Mouse (Mus musculus): ENCODE data around the gene Ncapd2. TPM values are rescaled to one million over a fixed set of nuclear protein-coding genes. Genes with fewer than 3 reads are reported as not detected.

The Ncapd2 gene
- polyA plus RNA-seq, 1 experiment, result 51.7 TPM

DNA sequence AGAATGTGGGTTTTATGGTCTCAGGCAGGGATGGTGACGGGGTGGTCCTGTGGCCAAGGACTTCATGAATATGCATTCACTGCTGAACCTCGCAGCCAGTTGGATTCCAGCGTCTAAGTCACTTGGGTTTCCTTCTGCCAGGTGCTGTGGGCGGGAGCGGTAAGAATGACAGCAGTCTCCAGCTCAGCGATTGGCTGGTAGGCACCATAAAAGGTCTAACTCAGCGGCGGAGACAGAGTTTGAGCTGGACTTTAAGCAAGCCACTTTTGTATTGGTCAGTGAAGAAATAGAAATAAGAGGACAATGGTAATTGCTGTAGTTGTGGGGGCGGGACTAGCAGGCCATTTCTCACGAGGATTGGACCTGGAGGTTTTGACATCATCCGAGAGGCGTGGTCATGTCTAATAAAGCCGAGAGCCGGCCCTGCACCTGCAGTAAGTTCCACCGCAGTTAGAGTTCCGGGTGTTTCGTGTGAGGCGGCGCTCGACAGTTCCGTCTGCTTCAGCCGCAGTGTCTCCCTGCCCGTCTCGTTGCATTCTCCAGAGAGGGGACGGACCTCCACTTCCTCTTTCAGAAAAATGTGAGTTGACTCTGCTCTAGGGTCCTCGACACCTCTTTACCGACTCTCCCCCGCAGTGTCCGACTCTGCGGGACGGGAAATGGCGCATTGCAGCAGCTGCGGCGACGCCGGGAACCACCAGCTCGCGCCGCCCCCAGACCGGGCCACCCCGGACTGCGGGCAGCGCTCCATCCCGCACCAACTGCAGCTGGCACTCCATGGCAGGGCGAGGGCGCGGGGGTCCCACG lies 23.9 kb upstream of the Ncapd2 start, which contains the start of gene Vamp1:
Vamp1 (plus strand) TSS at position 404 of the 807 bp plus-strand sequence.
- DNase-seq (ENCODE audit: extremely low spot score in 1 of 2, low spot score in 1 of 2), result peak; percentile 97 to 98

- no peak for DNase-seq (ENCODE audit: extremely low spot score in 1 of 2, low spot score in 1 of 2)
Measured at GRCm38 (mm10) chr6:125213715-125214114, 22.2 kb upstream of the Ncapd2 start.

DNA sequence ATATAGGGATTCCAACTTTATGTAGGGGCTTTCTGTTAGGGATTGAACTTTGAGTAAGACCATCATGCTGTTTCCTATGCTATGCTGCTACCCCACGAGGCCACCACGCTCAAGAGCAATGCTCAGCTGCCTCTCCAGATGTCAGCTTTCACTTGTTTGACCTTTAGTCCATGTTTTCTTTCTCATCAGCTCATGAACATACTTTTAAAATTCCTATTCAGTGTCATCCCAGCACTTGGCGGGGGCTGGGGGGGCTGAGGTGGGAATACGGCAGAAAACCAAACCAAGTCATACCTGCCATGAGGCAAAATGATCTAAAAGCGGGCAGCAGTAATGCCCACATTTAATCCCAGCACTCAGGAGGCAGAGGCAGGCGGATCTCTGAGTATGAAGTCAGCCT lies 21.6 kb upstream of the Ncapd2 start:
- no peak for DNase-seq (ENCODE audit: extremely low spot score in 1 of 2, low spot score in 1 of 2)

DNA sequence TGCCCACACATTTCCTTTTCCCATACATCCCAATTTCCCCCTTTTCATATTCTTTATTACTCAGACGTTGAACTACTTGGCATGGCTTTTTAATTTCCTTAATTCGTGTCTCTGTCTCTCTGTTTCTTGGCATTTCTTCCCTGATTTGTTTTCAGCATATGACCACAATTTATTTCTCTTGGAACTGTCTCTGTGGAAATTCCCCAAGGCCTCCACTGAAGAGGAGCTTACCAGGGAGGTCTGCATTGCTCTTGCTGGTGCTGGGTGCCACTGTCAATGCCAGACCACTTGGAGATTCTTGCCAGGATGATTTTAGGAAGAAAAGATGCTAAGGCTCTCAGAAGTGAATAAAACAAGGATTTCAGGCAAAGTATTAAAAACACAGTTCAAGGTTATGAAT lies 21.1 kb upstream of the Ncapd2 start:
- DNase-seq (ENCODE audit: extremely low spot score in 1 of 2, low spot score in 1 of 2), result no peak

DNA sequence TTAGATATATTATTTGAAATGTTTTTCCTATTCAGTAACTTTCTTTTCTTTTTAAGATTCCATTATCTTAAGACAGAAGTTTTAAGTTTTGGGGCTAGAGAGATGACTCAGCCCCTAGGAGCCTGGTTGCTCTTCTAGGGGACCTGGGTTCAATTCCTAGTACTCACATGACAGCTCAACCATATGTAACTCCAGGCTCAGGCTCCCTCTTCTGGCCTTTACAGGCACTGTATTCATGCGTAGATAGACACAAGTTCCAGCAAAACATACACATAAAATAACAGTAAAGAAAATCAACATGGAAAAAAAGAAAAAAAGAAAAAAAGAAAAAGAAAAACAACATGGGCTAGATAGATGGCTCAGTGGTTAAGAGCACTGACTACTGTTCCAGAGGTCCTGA lies 18.9 kb upstream of the Ncapd2 start:
- DNase-seq (ENCODE audit: extremely low spot score in 1 of 2, low spot score in 1 of 2), result no peak

GRCm38 (mm10) chr6:125197166-125197565 lies 5.7 kb upstream of the Ncapd2 start:
- peak in 1 of 2 experiments; percentile 42 for DNase-seq (ENCODE audit: extremely low spot score in 1 of 2, low spot score in 1 of 2)

DNA sequence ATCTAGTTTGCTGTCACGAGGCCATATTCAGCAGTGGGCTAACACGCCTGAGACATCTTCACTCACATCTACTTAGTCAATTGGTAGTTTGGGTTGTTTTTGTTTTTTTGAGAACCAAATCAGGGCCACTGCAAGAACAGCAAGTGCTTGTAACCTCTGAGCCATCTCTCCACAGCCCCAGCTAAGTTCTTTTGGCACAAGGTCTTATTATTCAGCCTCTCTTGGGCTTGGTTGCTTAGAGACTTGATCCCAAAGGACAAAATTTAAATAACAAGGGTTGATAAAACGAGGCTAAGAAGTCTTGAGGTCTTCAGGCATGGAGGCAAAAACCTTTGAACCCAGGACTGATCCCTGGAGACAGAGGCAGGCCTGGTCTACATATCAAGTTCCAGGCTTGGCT lies 4.8 kb upstream of the Ncapd2 start:
- no peak for DNase-seq (ENCODE audit: extremely low spot score in 1 of 2, low spot score in 1 of 2)

DNA sequence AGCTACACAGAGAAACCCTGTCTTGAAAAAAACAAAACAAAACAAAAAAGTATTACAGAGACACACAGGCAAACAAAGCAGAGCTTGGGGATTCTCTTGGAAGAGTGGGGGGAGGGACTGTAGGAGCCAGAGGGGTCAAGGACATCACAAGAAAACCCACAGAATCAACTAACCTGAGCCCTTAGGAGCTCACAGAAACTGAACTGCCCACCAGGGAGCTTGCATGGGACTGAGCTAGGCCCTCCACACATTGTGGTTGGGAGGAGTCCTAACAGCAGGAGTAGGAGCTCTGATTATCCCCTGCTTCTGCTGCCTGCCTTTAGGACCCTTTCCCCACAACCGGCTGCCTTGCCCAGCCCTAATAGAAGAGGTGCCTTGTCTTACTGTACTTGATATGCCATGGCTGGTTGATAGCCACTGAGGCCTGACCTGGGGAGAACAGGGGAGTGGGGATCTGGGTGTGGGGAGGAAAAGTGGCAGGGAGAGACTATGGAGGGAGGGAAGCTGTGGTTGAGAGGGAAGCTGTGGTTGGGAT lies 4.1 kb upstream of the Ncapd2 start:
- DNase-seq (ENCODE audit: extremely low spot score in 1 of 2, low spot score in 1 of 2), result no peak

GRCm38 (mm10) chr6:125193390-125193789 lies 1.9 kb upstream of the Ncapd2 start:
- no peak for DNase-seq (ENCODE audit: extremely low spot score in 1 of 2, low spot score in 1 of 2)

- no peak for DNase-seq (ENCODE audit: extremely low spot score in 1 of 2, low spot score in 1 of 2)
Measured at GRCm38 (mm10) chr6:125192841-125193240, 1.3 kb upstream of the Ncapd2 start.

DNA sequence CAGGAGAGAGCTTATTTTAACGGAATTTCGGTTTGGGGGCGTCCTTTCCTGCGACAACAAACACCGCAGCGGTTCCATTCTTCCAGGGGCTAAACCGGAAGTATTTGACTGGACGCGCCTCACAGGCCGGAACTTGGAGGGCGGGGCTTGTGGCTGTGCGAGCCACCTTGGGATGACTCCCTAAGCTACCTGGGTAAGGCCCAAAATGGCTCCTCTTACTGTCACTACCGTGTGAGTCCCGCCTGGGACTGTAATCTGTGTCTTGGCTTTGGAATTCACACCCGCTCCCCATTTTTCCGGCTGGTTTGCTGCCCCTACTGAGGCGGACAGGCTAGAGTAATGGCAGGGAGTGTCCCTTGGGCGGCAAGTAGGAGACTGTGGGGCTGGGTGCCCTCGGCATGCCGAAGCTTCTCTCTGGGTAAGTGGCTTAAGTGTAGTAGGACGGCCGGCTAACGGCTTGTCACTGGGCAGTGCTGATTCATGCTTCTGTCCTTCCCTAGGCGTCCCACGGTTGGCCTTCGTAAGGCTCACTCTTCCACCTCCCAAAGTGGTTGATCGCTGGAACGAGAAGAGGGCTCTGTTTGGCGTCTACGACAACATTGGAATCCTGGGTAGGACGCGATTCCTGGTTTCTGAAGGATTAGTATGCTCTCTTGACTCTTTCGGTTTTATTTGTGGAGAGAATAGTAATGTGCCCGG lies 664 bp upstream of the Ncapd2 start:
- peak; percentile 83 to 92 for DNase-seq (ENCODE audit: extremely low spot score in 1 of 2, low spot score in 1 of 2)

DNA sequence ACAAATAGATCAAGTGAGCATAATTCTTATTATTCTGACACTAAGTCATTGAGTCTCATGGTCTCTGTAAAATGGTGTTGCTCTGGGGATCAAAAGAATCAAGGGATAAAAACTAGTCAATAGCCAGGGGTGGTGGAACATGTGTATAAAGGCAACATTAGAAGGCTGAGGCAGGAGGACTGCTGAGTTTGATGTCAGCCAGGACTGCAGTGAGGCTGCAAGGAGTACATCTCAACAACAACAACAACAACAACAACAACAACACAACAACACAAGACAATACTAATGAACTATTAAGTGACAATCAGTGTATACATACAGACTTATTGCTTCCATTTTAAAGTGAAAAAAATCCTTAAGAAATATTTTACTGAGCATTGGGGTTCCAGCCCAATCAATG lies 685 bp downstream of the Ncapd2 start:
- no peak for DNase-seq (ENCODE audit: extremely low spot score in 1 of 2, low spot score in 1 of 2)

GRCm38 (mm10) chr6:125186203-125186602 lies 5.3 kb downstream of the Ncapd2 start:
- DNase-seq (ENCODE audit: extremely low spot score in 1 of 2, low spot score in 1 of 2), result no peak

- no peak for DNase-seq (ENCODE audit: extremely low spot score in 1 of 2, low spot score in 1 of 2)
Measured at GRCm38 (mm10) chr6:125182133-125182532, 9.4 kb downstream of the Ncapd2 start.

DNA sequence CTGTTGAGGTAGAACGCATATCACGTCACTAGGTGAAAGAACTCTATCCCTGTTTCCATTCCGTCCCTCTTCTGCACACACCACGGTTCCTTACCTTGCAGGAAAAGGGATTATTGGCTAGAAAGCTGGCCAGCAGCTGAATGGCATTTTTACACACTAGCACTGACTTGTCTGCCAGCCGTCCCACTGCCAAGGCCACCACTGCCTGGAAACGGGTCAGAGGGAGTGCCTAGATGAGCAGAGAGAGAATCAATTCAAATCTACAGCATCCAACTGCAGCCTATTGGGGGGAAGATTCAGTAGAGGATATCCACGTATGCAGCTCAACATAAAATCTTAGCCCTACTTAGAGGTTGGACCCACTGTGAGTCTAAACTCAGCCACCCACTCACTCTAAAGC lies 11.9 kb downstream of the Ncapd2 start:
- DNase-seq (ENCODE audit: extremely low spot score in 1 of 2, low spot score in 1 of 2), result no peak

DNA sequence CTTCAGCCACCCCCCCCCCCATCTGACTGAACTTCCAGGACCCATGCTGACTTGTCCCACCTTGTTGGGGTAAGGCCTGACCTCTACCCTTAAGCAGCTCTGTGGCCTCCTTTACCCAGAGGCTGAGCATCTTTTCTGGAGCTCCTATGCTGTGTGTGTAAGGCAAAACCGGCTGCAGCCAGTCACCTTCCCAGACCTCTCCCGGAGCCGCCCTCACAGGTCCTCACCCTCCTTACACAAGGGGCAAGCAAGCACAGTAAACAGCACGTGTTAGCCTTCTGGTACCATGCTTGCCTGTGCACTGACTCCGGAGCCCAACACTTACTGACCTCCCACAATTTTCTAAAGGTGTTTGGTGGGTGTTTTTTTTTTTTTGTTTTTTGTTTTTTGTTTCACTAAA lies 16.0 kb downstream of the Ncapd2 start:
- no peak for DNase-seq (ENCODE audit: extremely low spot score in 1 of 2, low spot score in 1 of 2)

DNA sequence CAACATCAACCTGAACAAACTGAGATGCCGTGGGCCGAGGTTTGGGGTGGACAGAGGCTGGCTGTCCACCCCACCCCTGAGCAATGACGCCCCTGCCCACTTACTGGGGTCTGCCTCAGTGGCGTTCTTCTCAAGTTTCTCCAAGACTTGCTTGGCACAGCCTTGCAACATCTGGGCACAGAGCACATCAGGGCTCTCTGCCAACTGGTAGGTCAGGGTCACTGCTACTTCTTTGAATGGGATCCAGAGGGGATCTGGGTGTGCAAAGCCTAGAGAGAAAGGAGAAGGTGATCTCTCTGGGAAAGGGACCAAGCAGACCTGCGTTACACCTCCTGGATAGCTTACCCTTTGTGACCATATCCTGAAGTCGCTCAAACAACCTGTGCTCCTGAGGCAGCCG lies 18.2 kb downstream of the Ncapd2 start:
- no peak for DNase-seq (ENCODE audit: extremely low spot score in 1 of 2, low spot score in 1 of 2)

DNA sequence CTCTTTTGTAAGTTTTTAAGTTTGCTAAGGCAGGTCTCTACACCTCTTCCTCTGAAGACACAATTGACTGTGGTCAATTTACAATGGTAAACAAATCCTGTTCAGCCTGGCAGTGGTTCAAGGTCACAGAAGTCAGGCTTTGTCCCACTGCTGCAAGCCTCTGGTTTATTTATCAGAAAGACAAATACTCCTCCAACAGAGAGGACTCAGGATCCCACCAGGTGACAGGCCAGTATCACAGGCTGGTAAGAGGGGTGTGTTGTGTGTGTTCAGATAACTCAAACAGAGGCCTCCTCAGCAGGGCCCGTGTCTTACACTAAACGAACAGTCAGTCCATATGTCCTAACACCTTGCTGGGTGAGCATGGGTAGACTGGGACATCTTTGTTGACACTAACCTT lies 19.0 kb downstream of the Ncapd2 start:
- no peak for DNase-seq (ENCODE audit: extremely low spot score in 1 of 2, low spot score in 1 of 2)

DNA sequence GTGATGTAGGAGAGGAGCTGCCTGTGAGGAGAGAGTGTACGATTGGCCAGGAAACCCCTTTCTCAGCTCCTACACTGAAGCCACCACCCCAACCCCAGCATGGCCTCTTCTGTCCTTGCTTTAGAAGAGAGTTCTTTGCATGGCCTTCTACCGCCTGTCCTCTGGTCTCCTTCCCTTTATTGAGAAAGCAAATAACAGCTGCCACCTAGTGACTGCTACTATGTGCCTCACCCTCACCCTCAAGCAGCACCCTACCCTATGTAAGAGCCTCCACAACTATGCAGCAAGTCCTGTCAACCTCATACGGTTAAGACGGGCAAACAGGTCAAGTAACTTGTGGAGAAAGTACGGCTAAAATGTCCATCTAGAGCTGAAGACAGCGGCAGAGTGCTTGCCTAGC lies 21.3 kb downstream of the Ncapd2 start:
- no peak for DNase-seq (ENCODE audit: extremely low spot score in 1 of 2, low spot score in 1 of 2)

DNA sequence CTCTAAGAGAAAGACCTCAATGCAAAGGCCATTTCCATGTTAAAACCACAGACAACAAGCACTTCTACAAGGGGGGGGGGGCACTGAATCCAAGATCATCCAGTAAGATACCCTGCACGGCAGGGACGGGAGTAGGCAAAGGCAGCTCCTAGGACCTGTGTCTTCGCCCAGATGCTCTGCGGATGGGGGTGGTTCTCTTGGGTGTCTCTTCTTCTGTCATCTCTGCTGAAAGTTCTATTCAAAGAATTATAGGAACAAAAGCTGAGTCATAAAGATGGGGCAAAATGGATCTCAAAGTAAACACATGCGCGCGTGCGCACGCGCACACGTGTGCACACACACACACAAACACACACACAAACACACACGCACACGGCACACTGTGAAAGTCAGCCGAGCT lies 23.4 kb downstream of the Ncapd2 start:
- peak in 1 of 2 experiments; percentile 65 for DNase-seq (ENCODE audit: extremely low spot score in 1 of 2, low spot score in 1 of 2)

- DNase-seq (ENCODE audit: extremely low spot score in 1 of 2, low spot score in 1 of 2), result peak in 1 of 2 experiments; percentile 42
Measured at GRCm38 (mm10) chr6:125166861-125167650, 24.4 kb downstream of the Ncapd2 start.
